Mouse (Mus musculus): ENCODE results near the gene Mpp6. TPM values are rescaled to one million over a fixed set of nuclear protein-coding genes. Genes with fewer than 3 reads are reported as not detected.

The Mpp6 gene
- total RNA-seq, 2 experiments from 2014 or later, result 95.9 to 109 TPM

GRCm38 (mm10) chr6:50219066-50219465 is 109.0 kb downstream of the Mpp6 start:
- Histone ChIP-seq H3K4me3 (no peak overlapping the region), H3K27ac (no peak overlapping the region)
- DNase-seq (ENCODE audit: low spot score in 2 of 2), result no peak
- no peak for TF ChIP-seq CTCF (conservative IDR thresholded peaks at IDR 0.05)

DNA sequence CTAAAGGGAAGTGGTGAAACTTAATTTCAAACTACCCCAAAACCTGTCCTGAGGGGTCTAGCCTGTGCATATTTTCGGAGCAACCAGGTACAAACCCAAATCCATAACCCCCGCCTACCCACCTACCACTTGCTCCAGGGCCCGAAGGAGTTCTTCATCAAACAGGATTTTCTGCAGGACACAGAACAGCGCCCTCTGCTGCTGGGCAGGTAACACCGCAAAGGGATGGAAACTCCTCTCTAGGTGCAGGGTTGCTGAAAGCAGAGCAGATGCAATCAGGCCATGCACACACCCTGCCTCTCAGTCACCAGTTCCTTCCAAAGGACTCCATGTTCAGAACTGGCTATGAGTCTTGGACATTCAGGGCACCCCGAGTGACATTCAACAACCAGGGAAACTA is 110.8 kb downstream of the Mpp6 start:
- peak; percentile 85 for TF ChIP-seq CTCF (conservative IDR thresholded peaks at IDR 0.05)
- H3K4me3 ChIP-seq, result no peak overlapping the region
- DNase-seq (ENCODE audit: low spot score in 2 of 2), result peak in 1 of 2 experiments; percentile 42
- H3K27ac ChIP-seq, result no peak overlapping the region

DNA sequence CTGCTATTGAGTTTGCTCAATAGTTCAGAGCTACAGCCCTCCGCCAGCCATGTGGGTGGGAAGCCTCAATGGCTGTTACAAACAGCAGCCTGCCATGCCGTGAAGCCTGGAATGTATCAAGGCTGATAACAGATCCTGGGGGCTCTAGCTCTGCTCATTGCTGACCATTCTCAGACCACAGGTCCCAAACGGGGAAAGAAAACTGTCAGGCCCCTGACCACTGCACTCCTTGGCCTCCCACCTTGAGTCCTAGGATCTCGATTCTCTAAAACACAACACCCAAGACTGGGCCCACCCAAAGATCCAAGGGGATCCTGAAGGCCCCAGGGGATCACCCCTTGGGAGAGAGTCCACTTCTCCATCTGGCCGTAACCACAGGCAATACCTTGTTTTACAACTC is 112.3 kb downstream of the Mpp6 start:
- Histone ChIP-seq H3K27ac (no peak overlapping the region), H3K4me3 (no peak overlapping the region)
- no peak for DNase-seq (ENCODE audit: low spot score in 2 of 2)
- no peak for TF ChIP-seq CTCF (conservative IDR thresholded peaks at IDR 0.05)

GRCm38 (mm10) chr6:50222986-50223385 is 112.9 kb downstream of the Mpp6 start:
- H3K4me3 ChIP-seq, result no peak overlapping the region
- no peak for DNase-seq (ENCODE audit: low spot score in 2 of 2)
- no peak for TF ChIP-seq CTCF (conservative IDR thresholded peaks at IDR 0.05)

DNA sequence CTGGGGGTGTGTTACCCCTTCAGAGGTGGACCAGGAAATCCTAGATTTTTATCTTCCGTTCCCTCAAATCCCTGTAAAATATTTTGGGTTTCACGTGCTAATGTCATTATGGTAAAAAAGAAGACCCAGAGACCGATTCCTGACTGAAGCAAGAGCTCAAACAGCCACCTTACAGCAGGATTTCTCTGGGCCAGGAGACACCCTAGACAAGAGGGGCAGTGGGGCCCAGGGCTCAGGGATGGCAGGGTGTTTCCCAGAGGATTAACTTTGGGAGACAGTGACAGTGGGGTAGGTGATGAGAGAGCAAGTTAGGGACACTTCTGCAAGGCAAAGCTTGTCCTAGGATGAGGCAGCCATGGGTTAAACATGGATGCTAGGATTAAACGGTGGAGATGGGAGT is 113.6 kb downstream of the Mpp6 start:
- H3K4me3 ChIP-seq, result no peak overlapping the region
- no peak for DNase-seq (ENCODE audit: low spot score in 2 of 2)
- H3K27ac ChIP-seq, result no peak overlapping the region
- TF ChIP-seq CTCF (conservative IDR thresholded peaks at IDR 0.05), result no peak

More at GRCm38 (mm10) chr6:50222986-50223385, 112.9 kb downstream of the Mpp6 start:
- H3K27ac ChIP-seq, result no peak overlapping the region

DNA sequence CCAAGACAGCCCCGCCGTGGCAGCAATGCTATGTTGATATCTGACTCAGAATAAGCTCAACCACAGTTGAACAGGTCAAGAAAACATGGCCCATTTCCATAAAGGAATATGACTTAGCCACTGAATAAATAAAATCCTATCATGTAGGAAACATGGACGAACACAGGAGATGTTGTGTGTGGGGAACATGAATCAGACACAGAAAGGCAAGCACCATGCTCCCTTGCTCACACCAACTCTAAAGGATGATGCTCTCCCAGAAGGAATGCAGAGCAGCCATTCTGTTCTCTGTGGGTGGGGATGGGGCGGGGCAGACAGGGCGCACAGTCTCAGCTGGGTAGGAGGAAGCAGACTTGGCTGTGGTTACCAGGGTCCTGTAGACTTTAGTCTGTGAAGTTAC is 115.2 kb downstream of the Mpp6 start:
- no peak for DNase-seq (ENCODE audit: low spot score in 2 of 2)
- no peak overlapping the region for H3K4me3 ChIP-seq
- TF ChIP-seq CTCF (conservative IDR thresholded peaks at IDR 0.05), result no peak
- no peak overlapping the region for H3K27ac ChIP-seq

DNA sequence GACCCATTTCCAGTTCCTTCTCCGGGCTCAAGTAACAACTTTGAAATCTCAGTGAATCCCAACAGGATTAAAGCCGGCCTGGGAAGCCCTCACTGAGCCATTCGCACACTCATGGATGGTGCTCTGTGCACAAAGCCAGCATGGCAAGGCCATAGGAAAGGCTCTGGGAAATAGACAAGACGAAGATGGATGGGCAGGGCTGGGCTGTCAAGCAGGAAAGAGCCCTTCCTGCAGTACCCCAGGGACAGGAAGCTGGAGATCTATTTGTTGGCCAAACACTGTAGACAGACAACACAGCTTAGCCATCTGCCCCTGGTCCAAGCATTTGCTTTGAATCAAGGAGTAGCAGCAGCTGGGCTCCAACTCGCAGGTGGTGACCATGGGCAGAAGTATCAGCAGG is 118.1 kb downstream of the Mpp6 start:
- Histone ChIP-seq H3K27ac (no peak overlapping the region), H3K4me3 (no peak overlapping the region)
- no peak for TF ChIP-seq CTCF (conservative IDR thresholded peaks at IDR 0.05)
- no peak for DNase-seq (ENCODE audit: low spot score in 2 of 2)

- no peak overlapping the region for H3K4me3 ChIP-seq
- DNase-seq (ENCODE audit: low spot score in 2 of 2), result no peak
- no peak for TF ChIP-seq CTCF (conservative IDR thresholded peaks at IDR 0.05)
- no peak overlapping the region for H3K27ac ChIP-seq
Measured at GRCm38 (mm10) chr6:50231288-50231687, 121.2 kb downstream of the Mpp6 start.

DNA sequence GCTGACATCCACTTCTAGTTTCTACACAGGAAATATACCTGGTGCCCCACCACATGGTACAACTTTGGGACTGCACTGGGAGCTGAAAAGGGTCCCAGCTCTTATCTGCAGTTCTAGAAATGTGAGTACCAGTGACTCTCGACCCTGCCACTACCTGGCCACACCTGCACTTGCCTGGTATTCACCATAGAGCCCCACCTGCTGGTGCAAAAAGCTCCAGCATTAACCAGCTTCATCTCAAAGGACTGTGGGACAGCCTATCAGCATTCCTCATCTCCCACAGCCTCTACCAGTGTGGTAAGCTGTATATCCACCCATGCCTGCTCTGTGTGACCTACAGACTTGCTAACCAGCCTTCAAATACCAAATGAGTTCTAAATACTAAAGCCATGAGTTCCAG is 122.9 kb downstream of the Mpp6 start:
- Histone ChIP-seq H3K4me3 (no peak overlapping the region), H3K27ac (no peak overlapping the region)
- DNase-seq (ENCODE audit: low spot score in 2 of 2), result no peak
- 0 out of 2 replicates have a peak, but pooled peaks have one; percentile 6 for TF ChIP-seq CTCF (conservative IDR thresholded peaks at IDR 0.05)

GRCm38 (mm10) chr6:50237963-50238362 is 127.9 kb downstream of the Mpp6 start:
- Histone ChIP-seq H3K27ac (no peak overlapping the region), H3K4me3 (no peak overlapping the region)
- no peak for TF ChIP-seq CTCF (conservative IDR thresholded peaks at IDR 0.05)
- no peak for DNase-seq (ENCODE audit: low spot score in 2 of 2)

DNA sequence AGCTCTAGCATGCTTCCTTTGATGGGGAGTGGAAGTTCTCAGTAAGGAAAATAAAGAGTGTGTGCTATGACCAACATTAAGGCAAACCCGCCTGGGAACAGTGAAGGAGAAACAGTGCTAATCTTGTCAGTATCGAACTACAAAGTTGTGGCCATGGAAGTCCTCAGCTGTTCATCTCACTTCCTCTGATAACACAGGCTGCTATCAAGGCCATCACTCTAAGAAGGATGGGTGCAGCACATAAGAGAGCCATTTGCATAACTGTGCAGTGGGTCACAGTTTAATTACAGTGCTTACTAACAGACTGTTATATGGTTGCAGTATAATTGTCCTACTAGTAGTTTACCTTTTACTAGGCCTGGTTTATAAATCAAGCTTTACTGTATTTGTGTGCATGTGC is 129.9 kb downstream of the Mpp6 start:
- H3K27ac ChIP-seq, result no peak overlapping the region
- H3K4me3 ChIP-seq, result no peak overlapping the region
- no peak for DNase-seq (ENCODE audit: low spot score in 2 of 2)
- no peak for TF ChIP-seq CTCF (conservative IDR thresholded peaks at IDR 0.05)

GRCm38 (mm10) chr6:50240437-50240836 is 130.4 kb downstream of the Mpp6 start:
- no peak overlapping the region for H3K27ac ChIP-seq
- no peak for DNase-seq (ENCODE audit: low spot score in 2 of 2)
- no peak for TF ChIP-seq CTCF (conservative IDR thresholded peaks at IDR 0.05)
- no peak overlapping the region for H3K4me3 ChIP-seq

- TF ChIP-seq CTCF (conservative IDR thresholded peaks at IDR 0.05), result no peak
- H3K4me3 ChIP-seq, result no peak overlapping the region
- H3K27ac ChIP-seq, result no peak overlapping the region
- DNase-seq (ENCODE audit: low spot score in 2 of 2), result no peak
Measured at GRCm38 (mm10) chr6:50244126-50244525, 134.1 kb downstream of the Mpp6 start.

GRCm38 (mm10) chr6:50244967-50245366 is 134.9 kb downstream of the Mpp6 start:
- no peak for TF ChIP-seq CTCF (conservative IDR thresholded peaks at IDR 0.05)
- Histone ChIP-seq H3K4me3 (no peak overlapping the region), H3K27ac (no peak overlapping the region)
- DNase-seq (ENCODE audit: low spot score in 2 of 2), result no peak

DNA sequence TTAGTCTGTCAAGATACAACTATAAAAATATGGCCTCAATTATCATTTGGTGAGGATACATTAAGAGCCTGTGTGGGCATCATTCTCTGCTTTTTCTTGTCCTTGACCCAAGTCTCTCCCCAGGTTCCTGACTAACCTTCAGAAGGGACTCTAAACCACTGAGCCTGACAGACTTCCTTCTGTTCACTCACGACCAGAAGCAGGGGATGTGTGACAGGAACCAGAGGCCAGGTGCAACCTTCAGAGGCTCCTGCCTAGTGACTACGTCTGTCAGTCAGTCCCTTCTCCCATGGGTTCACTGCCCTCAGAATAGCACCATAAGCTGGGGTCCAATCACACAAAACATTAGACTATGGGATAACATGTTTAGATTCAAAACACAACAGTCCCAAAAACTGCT is 137.3 kb downstream of the Mpp6 start:
- TF ChIP-seq CTCF (conservative IDR thresholded peaks at IDR 0.05), result no peak
- DNase-seq (ENCODE audit: low spot score in 2 of 2), result no peak
- Histone ChIP-seq H3K27ac (no peak overlapping the region), H3K4me3 (no peak overlapping the region)

Data from layer of hippocampus, adult 2 months (tissue).